Mouse (Mus musculus): ENCODE measurements at regions not wholly inside any gene's neighbourhood (a gene's known extent, or its start where the extent isn't known, plus 50 kb on each side); places are given as distances from the start of the nearest gene placed in this dataset.

DNA sequence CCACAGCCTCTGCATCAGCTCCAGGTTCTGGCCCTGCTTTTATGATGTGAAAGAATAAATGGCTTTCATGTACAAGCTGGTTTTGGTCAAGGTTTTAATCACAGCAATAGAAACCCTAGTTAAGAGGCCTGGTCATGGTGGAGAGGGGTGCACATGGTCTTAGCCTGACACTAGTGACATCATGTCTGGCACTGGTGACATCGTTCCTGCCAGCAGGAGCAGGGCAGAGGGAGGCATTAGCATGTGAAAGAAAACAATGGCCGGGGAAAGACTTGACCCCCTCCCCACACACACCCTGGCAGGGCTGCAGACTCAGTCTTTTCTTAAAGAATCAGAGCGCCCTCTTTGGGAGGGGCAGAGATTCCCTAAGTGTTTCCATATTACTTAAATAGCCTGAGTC, 139.2 kb downstream of the Matn1 start:
- TF ChIP-seq CTCF (IDR thresholded peaks at IDR 0.05; ENCODE audit: low read depth), result no peak
- TF ChIP-seq EP300 (optimal IDR thresholded peaks at IDR 0.05), result no peak
